8 mouse cellular contexts compared by ENCODE assay signal in genomic region chr9:122027081-122027913, GRCm38 (mm10). TPM values are rescaled to one million over a fixed set of nuclear protein-coding genes. Genes with fewer than 3 reads are reported as not detected.
DNase-seq lines count a peak whose midpoint lies in the region; ATAC-seq and TF ChIP-seq lines count a peak whose summit lies in the region.

No protein-coding gene starts in this region.

- no peak for DNase-seq in left cerebral cortex, adult 2 months (ENCODE audit: extremely low spot score in 1 of 2, low spot score in 2 of 2)
- no peak for DNase-seq in left cerebral cortex, adult 9 months (ENCODE audit: low spot score in 2 of 2)
- DNase-seq in embryonic facial prominence, embryonic 10.5 days (ENCODE audit: low spot score) = peak; percentile 23
- DNase-seq in heart, postnatal 14 days = peak; percentile 78 to 80
- peak; percentile 31 to 54 for DNase-seq in kidney, postnatal 4 days

- H3K27ac ChIP-seq in left cerebral cortex, adult 2 months = peak overlapping the region; percentile 70
- H3K27ac ChIP-seq in embryonic facial prominence, embryonic 10.5 days (replicated peaks) = peak overlapping the region; percentile 69
- peak overlapping the region; percentile 56 for H3K27ac ChIP-seq in neural tube, embryonic 15.5 days (replicated peaks)

- WGBS in embryonic facial prominence, embryonic 10.5 days = 66% methylated on average over 6 of the region's 6 CpGs
- 58% methylated on average over 6 of the region's 6 CpGs for WGBS in neural tube, embryonic 15.5 days

- H3K4me2 ChIP-seq in neural tube, embryonic 15.5 days = no peak overlapping the region

- peaks cover 42% of the 10 kb centered on the region for H3K4me1 ChIP-seq in embryonic facial prominence, embryonic 10.5 days
- peaks cover 18% of the 10 kb centered on the region for H3K4me1 ChIP-seq in neural tube, embryonic 15.5 days

- no peaks in the 10 kb centered on the region for H3K27me3 ChIP-seq in embryonic facial prominence, embryonic 10.5 days (replicated peaks; ENCODE audit: low read depth, poor library complexity, severe bottlenecking)
- no peaks in the 10 kb centered on the region for H3K27me3 ChIP-seq in neural tube, embryonic 15.5 days (replicated peaks)

- no peaks in the 10 kb centered on the region for H3K9me3 ChIP-seq in embryonic facial prominence, embryonic 10.5 days
- no peaks in the 10 kb centered on the region for H3K9me3 ChIP-seq in neural tube, embryonic 15.5 days (replicated peaks)

- H3K9ac ChIP-seq in neural tube, embryonic 15.5 days (replicated peaks) = no peak overlapping the region

- no peaks in the 10 kb centered on the region for H3K36me3 ChIP-seq in embryonic facial prominence, embryonic 10.5 days (replicated peaks)
- no peaks in the 10 kb centered on the region for H3K36me3 ChIP-seq in neural tube, embryonic 15.5 days

- no peak for ATAC-seq in neural tube, embryonic 15.5 days (ENCODE audit: low FRiP score)
- no peak for ATAC-seq in erythroid progenitor cell, adult 5-6 weeks (replicated peaks; ENCODE audit: low FRiP score, poor library complexity, severe bottlenecking)
- ATAC-seq in frontal cortex, adult (ENCODE audit: low TSS enrichment) = no peak

- no peak overlapping the region for H3K4me3 ChIP-seq in left cerebral cortex, adult 2 months
- H3K4me3 ChIP-seq in embryonic facial prominence, embryonic 10.5 days = no peak overlapping the region
- no peak overlapping the region for H3K4me3 ChIP-seq in neural tube, embryonic 15.5 days (replicated peaks)

- intact Hi-C loops in left cerebral cortex, adult 2 months (cut with DNase I) = no loop called here
- intact Hi-C loops in heart, postnatal 14 days (cut with DNase I) = no loop called here

- TF ChIP-seq CTCF in left cerebral cortex, adult 2 months (IDR thresholded peaks at IDR 0.05) = no peak

RNA-seq across cellular contexts. Expression of gene Pomgnt2, which starts 30.4 kb away (rescaled TPM):
- 10 to 100 TPM; 39.4 to 40.0 TPM for total RNA-seq in left cerebral cortex, adult 2 months (2021)
- 13.5 and 13.9 TPM in 2 replicates for polyA plus RNA-seq in embryonic facial prominence, embryonic 10.5 days (2016; fragmentation: Nextera tagmentation; extraction: Ambion mirVana)
- total RNA-seq in heart, postnatal 14 days (2021) = 10 to 100 TPM in 1 of 2 experiments, 1 to 10 TPM in 1; 9.7 to 11.3 TPM
- 34.3 and 37.8 TPM in 2 replicates for polyA plus RNA-seq in neural tube, embryonic 15.5 days (2015; fragmentation: Nextera tagmentation; extraction: Ambion mirVana)
- total RNA-seq in erythroid progenitor cell, adult 5-6 weeks (2015; ENCODE audit: low replicate concordance) = not detected in 2 replicates
- 0.64 TPM in 1 of 2 replicates, not detected in the other for total RNA-seq in erythroid progenitor cell, adult 5-6 weeks (2017; ENCODE audit: low replicate concordance)

Comparison
In these comparisons a context has a peak if more than half of its experiments do, and no peak if none do; other contexts are left out.
1. DNase-seq: peak in embryonic facial prominence, embryonic 10.5 days (single experiment), heart, postnatal 14 days (2 of 2) and kidney, postnatal 4 days (2 of 2); none in left cerebral cortex, adult 2 months (0 of 2) and left cerebral cortex, adult 9 months (0 of 2).
2. RNA of gene Pomgnt2, which starts 30.4 kb away (total RNA-seq): 39.4 to 40.0 TPM in left cerebral cortex, adult 2 months and 9.7 to 11.3 TPM in heart, postnatal 14 days; 0.64 TPM in erythroid progenitor cell, adult 5-6 weeks; every median in the first group is over 4 times any median in the second.
3. Peak in every context shown above with its lines, with median percentiles within 50 percentile points of each other: H3K27ac ChIP-seq.